Mouse (Mus musculus) brown adipose tissue, adult 24 weeks (tissue): Measurements from ENCODE around the gene Adamts16. TPM values are rescaled to one million over a fixed set of nuclear protein-coding genes. Genes with fewer than 3 reads are reported as not detected.

Source experiments
- H3K27ac ChIP-seq: fragments of 200-500 bp; replicated peaks from 2 replicates; pipeline ENCODE4 v1.5.1; 2012; ENCODE audit warnings: low read depth, mild to moderate bottlenecking, low read length
- H3K4me1 ChIP-seq: fragments of 200-500 bp; 2 replicates; pipeline ENCODE4 v1.6.1; 2012; ENCODE audit warnings: low read length, mixed read lengths; ENCODE audit not compliant: control insufficient read depth, insufficient read depth, insufficient read length
- H3K4me3 ChIP-seq: fragments of 200-500 bp; 2 replicates; pipeline ENCODE4 v1.5.1; 2012; ENCODE audit warnings: low read depth, mild to moderate bottlenecking, low read length, moderate library complexity; ENCODE audit not compliant: insufficient read depth
- polyA plus RNA-seq: library from polyadenylated mRNA; stranded (reverse); fragments of >200 nt; gene quantifications from 2 replicates; pipeline ENCODE4 v1.2.4, GENCODE M21; 2012; ENCODE audit not compliant: missing spikeins, insufficient read depth, insufficient read length

Gene Adamts16
- polyA plus RNA-seq, 1 experiment, result 0.63 TPM

- H3K27ac ChIP-seq, result no peak overlapping the region
- no peak overlapping the region for H3K4me3 ChIP-seq
These were observed 160.0 kb downstream of the Adamts16 start for GRCm38 (mm10) chr13:70681411-70682183.

GRCm38 (mm10) chr13:70680316-70680715 lies 161.3 kb downstream of the Adamts16 start:
- Histone ChIP-seq H3K4me1 (no peaks in the 10 kb centered on the region), H3K27ac (no peak overlapping the region), H3K4me3 (no peak overlapping the region)

More at GRCm38 (mm10) chr13:70681411-70682183, 160.0 kb downstream of the Adamts16 start:
- no peaks in the 10 kb centered on the region for H3K4me1 ChIP-seq

Other genes with a start within 250 kb of the Adamts16 start
- gene Ice1, start 204.2 kb downstream of the Adamts16 start, polyA plus RNA-seq, result 5.4 and 5.6 TPM in 2 replicates